Mouse (Mus musculus): ENCODE results near the gene Mobp.
"Not testable (repeated sequence)": the region's sequence is repeated elsewhere in the genome, so short reads cannot be mapped to it uniquely, and the experiment has no call there.

Mobp gene

GRCm38 (mm10) chr9:120149222-120149828, at the start of gene Mobp:
TSS of gene Mobp (plus strand) at chr9:120149707.
- DNase-seq (ENCODE audit: low spot score): peak; percentile 52

- no peak for DNase-seq (ENCODE audit: low spot score)
These were observed 48.3 kb upstream of the Mobp start for GRCm38 (mm10) chr9:120101165-120101564.

- DNase-seq (ENCODE audit: low spot score): not testable (repeated sequence)
These were observed 40.6 kb upstream of the Mobp start for GRCm38 (mm10) chr9:120108953-120109352.

GRCm38 (mm10) chr9:120110211-120111018, 39.1 kb upstream of the Mobp start, which contains the start of gene Slc25a38:
TSS of gene Slc25a38 (plus strand) at chr9:120110374.
- DNase-seq (ENCODE audit: low spot score): peak; percentile 97

- DNase-seq (ENCODE audit: low spot score): no peak
These were observed 38.2 kb upstream of the Mobp start for GRCm38 (mm10) chr9:120111156-120111945.

- no peak for DNase-seq (ENCODE audit: low spot score)
These were observed 37.0 kb upstream of the Mobp start for GRCm38 (mm10) chr9:120112472-120112871.

- no peak for DNase-seq (ENCODE audit: low spot score)
These were observed 36.1 kb upstream of the Mobp start for GRCm38 (mm10) chr9:120113456-120113855.

- DNase-seq (ENCODE audit: low spot score): no peak
These were observed 35.3 kb upstream of the Mobp start for GRCm38 (mm10) chr9:120114051-120114788.

GRCm38 (mm10) chr9:120114789-120115151, 34.7 kb upstream of the Mobp start:
- no peak for DNase-seq (ENCODE audit: low spot score)

- DNase-seq (ENCODE audit: low spot score): no peak
These were observed 33.9 kb upstream of the Mobp start for GRCm38 (mm10) chr9:120115580-120115979.

GRCm38 (mm10) chr9:120116184-120116624, 33.3 kb upstream of the Mobp start:
- no peak for DNase-seq (ENCODE audit: low spot score)

- no peak for DNase-seq (ENCODE audit: low spot score)
These were observed 31.3 kb upstream of the Mobp start for GRCm38 (mm10) chr9:120118212-120118611.

GRCm38 (mm10) chr9:120120503-120120902, 29.0 kb upstream of the Mobp start:
- no peak for DNase-seq (ENCODE audit: low spot score)

- DNase-seq (ENCODE audit: low spot score): no peak
These were observed 22.6 kb upstream of the Mobp start for GRCm38 (mm10) chr9:120126868-120127267.

- DNase-seq (ENCODE audit: low spot score): peak; percentile 96
These were observed 21.8 kb upstream of the Mobp start, which contains the start of gene Rpsa for GRCm38 (mm10) chr9:120127538-120128251. TSS of gene Rpsa (plus strand) at chr9:120127689.

GRCm38 (mm10) chr9:120129276-120129675, 20.2 kb upstream of the Mobp start:
- DNase-seq (ENCODE audit: low spot score): no peak

GRCm38 (mm10) chr9:120131784-120132288, 17.7 kb upstream of the Mobp start:
- DNase-seq (ENCODE audit: low spot score): no peak

GRCm38 (mm10) chr9:120132980-120133754, 16.3 kb upstream of the Mobp start:
- DNase-seq (ENCODE audit: low spot score): no peak

- DNase-seq (ENCODE audit: low spot score): no peak
These were observed 15.6 kb upstream of the Mobp start for GRCm38 (mm10) chr9:120133755-120134475.

All from layer of hippocampus, adult 11-12 months (tissue).